22 mouse cellular contexts compared by ENCODE assay signal in the genomic region with DNA sequence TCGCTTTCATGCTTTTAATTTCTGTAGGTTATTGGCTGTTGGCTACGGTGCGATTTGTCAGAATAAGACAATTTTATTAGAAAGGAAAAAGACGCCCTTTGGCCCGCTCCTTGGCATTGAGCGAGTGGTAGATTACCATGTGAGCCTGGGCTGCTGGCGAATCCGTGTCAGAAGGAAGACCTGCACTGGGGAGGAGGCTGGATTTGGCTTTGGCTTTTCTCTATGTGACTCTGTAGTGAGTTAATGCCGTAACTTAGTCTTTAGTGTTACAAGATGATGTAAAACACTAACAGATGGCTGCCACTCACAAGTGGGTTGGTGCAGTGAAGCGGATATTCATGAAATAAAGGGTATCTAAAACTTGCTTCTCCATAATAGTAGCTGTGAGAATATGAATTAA.
A peak's percentile ranks its signal among the peaks of the same experiment; 100 is the strongest.
DNase-seq lines count a peak whose midpoint lies in the region; ATAC-seq and TF ChIP-seq lines count a peak whose summit lies in the region.
"Had no signal": no experiment of that assay in that cellular context is flagged by ENCODE, and none has a peak within 500 bp of the region (broad histone marks: within the 10 kb centered on the region; RNA-seq: fewer than 3 reads in every experiment).

No protein-coding gene starts in this region.

- H3K27me3 ChIP-seq in kidney, postnatal 0 days (ENCODE audit: insufficient read depth, low read length): no peaks in the 10 kb centered on the region
- H3K27me3 ChIP-seq in embryonic facial prominence, embryonic 13.5 days: no peaks in the 10 kb centered on the region
- H3K27me3 ChIP-seq in limb, embryonic 13.5 days: no peaks in the 10 kb centered on the region
- H3K27me3 ChIP-seq: heart, embryonic 13.5 days had no signal

- 0 out of 2 replicates have a peak, but pooled peaks have one; percentile 17 for ATAC-seq in frontal cortex, adult (ENCODE audit: low TSS enrichment)
- no peak for ATAC-seq in kidney, postnatal 0 days (replicated peaks; ENCODE audit: low FRiP score, low read depth)
- no peak for ATAC-seq in embryonic facial prominence, embryonic 13.5 days (ENCODE audit: insufficient number of reproducible peaks, insufficient read depth, low FRiP score, low TSS enrichment, low read depth)
- no peak for ATAC-seq in limb, embryonic 13.5 days (ENCODE audit: low FRiP score, low read depth)
- ATAC-seq: intestine, embryonic 16.5 days had no signal

- no peak overlapping the region for H3K9ac ChIP-seq in kidney, postnatal 0 days (ENCODE audit: low read depth, low read length)
- no peak overlapping the region for H3K9ac ChIP-seq in embryonic facial prominence, embryonic 13.5 days
- no peak overlapping the region for H3K9ac ChIP-seq in limb, embryonic 13.5 days
- H3K9ac ChIP-seq: hindbrain, embryonic 14.5 days; midbrain, embryonic 12.5 days had no signal

- 0 out of 2 replicates have a peak overlapping the region, but pooled peaks have one; percentile 63 for H3K27ac ChIP-seq in kidney, postnatal 0 days
- peak overlapping the region; percentile 74 for H3K27ac ChIP-seq in embryonic facial prominence, embryonic 13.5 days
- peak overlapping the region; percentile 75 for H3K27ac ChIP-seq in limb, embryonic 13.5 days
- H3K27ac ChIP-seq: midbrain, embryonic 12.5 days had no signal

- no peaks in the 10 kb centered on the region for H3K36me3 ChIP-seq in kidney, postnatal 0 days (ENCODE audit: insufficient read depth, low read length)
- H3K36me3 ChIP-seq in embryonic facial prominence, embryonic 13.5 days: 0 out of 2 replicates have a peak, but pooled peaks cover 4% of the 10 kb centered on the region
- H3K36me3 ChIP-seq in limb, embryonic 13.5 days: peaks cover 6% of the 10 kb centered on the region; the same call in 1 of the 2 replicates
- H3K36me3 ChIP-seq: heart, embryonic 13.5 days; midbrain, embryonic 12.5 days had no signal

- H3K4me2 ChIP-seq in kidney, postnatal 0 days (ENCODE audit: low read length): no peak overlapping the region
- no peak overlapping the region for H3K4me2 ChIP-seq in embryonic facial prominence, embryonic 13.5 days
- no peak overlapping the region for H3K4me2 ChIP-seq in limb, embryonic 13.5 days (replicated peaks)
- H3K4me2 ChIP-seq: heart, embryonic 13.5 days; hindbrain, embryonic 14.5 days; midbrain, embryonic 12.5 days had no signal

- no peak overlapping the region for H3K4me3 ChIP-seq in kidney, postnatal 0 days (replicated peaks; ENCODE audit: low read depth, low read length)
- no peak overlapping the region for H3K4me3 ChIP-seq in embryonic facial prominence, embryonic 13.5 days
- H3K4me3 ChIP-seq in limb, embryonic 13.5 days: no peak overlapping the region
- H3K4me3 ChIP-seq: heart, embryonic 13.5 days; midbrain, embryonic 12.5 days had no signal

- no peak for TF ChIP-seq CTCF in kidney, postnatal 0 days (IDR thresholded peaks at IDR 0.05; ENCODE audit: low read depth)

- WGBS in kidney, postnatal 0 days: 78% methylated on average over 10 of the region's 10 CpGs
- 49% methylated on average over 10 of the region's 10 CpGs for WGBS in embryonic facial prominence, embryonic 13.5 days
- 53% methylated on average over 10 of the region's 10 CpGs for WGBS in limb, embryonic 13.5 days

- no peaks in the 10 kb centered on the region for H3K9me3 ChIP-seq in kidney, postnatal 0 days (replicated peaks; ENCODE audit: low read length)
- H3K9me3 ChIP-seq in embryonic facial prominence, embryonic 13.5 days: no peaks in the 10 kb centered on the region
- H3K9me3 ChIP-seq in limb, embryonic 13.5 days: peaks cover 6% of the 10 kb centered on the region; the same call in 1 of the 2 replicates
- H3K9me3 ChIP-seq: midbrain, embryonic 12.5 days had no signal

- H3K4me1 ChIP-seq in kidney, postnatal 0 days (replicated peaks; ENCODE audit: insufficient read depth, low read length): peaks cover 21% of the 10 kb centered on the region
- peaks cover 54% of the 10 kb centered on the region for H3K4me1 ChIP-seq in embryonic facial prominence, embryonic 13.5 days
- H3K4me1 ChIP-seq in limb, embryonic 13.5 days: peaks cover 72% of the 10 kb centered on the region

- no peak for DNase-seq in frontal cortex, adult 2 months (ENCODE audit: extremely low spot score in 1 of 2, low spot score in 1 of 2)
- no peak for DNase-seq in kidney, postnatal 0 days (ENCODE audit: low spot score)
- DNase-seq in kidney, adult 18-20 months: no peak
- DNase-seq in cerebellum, adult 11-12 months: no peak
- DNase-seq in adrenal gland, postnatal 14 days: no peak
- DNase-seq: B cell, adult 2 months; cerebellum, adult 9-11 months; gastrocnemius, postnatal 10 days; heart, adult 11 months; heart, postnatal 36 days; layer of hippocampus, adult 9-11 months; lung, postnatal 10 days; right cerebral cortex, postnatal 14 days; spleen, adult 18-20 months; thymus, postnatal 4 days had no signal
